Mouse (Mus musculus) forebrain, embryonic 10.5 days (tissue): ENCODE data around the gene Slc22a3. TPM values are rescaled to one million over a fixed set of nuclear protein-coding genes. Genes with fewer than 3 reads are reported as not detected.

Experiments used
- DNase-seq: peaks from one replicate; pipeline ENCODE4 v3.0.0-alpha.2; 2017; ENCODE audit warnings: low spot score; ENCODE audit errors: extremely low spot score
- H3K27ac ChIP-seq: fragments of 300-500 bp; sonication (generic); 2 replicates; pipeline ENCODE4 v1.5.1; 2016; ENCODE audit warnings: mild to moderate bottlenecking
- H3K27me3 ChIP-seq: fragments of 300-500 bp; sonication (generic); 2 replicates; pipeline ENCODE4 v1.6.1; 2016; ENCODE audit warnings: mild to moderate bottlenecking; ENCODE audit not compliant: poor library complexity, severe bottlenecking
- H3K36me3 ChIP-seq: fragments of 300-500 bp; sonication (generic); replicated peaks from 2 replicates; pipeline ENCODE4 v1.6.1; 2016; ENCODE audit warnings: mild to moderate bottlenecking, moderate library complexity
- H3K4me1 ChIP-seq: fragments of 300-500 bp; sonication (generic); 2 replicates; pipeline ENCODE4 v1.6.1; 2016
- H3K4me3 ChIP-seq: fragments of 300-500 bp; sonication (generic); 2 replicates; pipeline ENCODE4 v1.5.1; 2016; ENCODE audit warnings: mild to moderate bottlenecking, moderate library complexity
- H3K9me3 ChIP-seq: fragments of 300-500 bp; sonication (generic); 2 replicates; pipeline ENCODE4 v1.6.1; 2016; ENCODE audit warnings: mild to moderate bottlenecking, moderate library complexity
- WGBS: fragments of 180-500 bp; shearing (Covaris S2); methylation state at CpG from one replicate; pipeline ENCODE4 v1.1.7; 2016; 5-methylcytosine and 5-hydroxymethylcytosine counted together
- polyA plus RNA-seq: library from polyadenylated mRNA; unstranded; fragments of >200 nt; fragmentation: Nextera tagmentation; extraction: Ambion mirVana; gene quantifications from 2 replicates; pipeline ENCODE4 v1.2.1, GENCODE M21; 2016

Gene Slc22a3
- polyA plus RNA-seq, 1 experiment from 2014 or later, result 0.04 TPM

DNA sequence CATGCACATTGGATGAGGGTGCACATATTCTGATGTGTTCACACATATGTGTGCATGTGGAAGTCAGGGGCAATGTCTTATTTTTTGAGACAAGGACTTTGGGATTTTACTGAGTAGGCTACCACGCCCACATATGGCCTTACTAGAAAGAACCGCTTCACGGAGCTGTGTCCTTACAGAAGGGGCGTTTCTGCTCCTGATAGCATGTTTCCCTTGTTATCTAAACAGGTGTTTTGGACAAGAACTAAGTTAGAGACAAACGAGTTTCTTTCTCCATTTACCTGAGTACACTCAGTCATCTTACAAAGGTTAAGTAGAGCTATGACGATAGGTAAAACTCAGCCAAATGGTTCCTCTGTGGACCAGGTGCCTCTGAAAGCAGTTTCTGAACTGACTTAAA is 1.8 kb downstream of the Slc22a3 start:
- no peak for DNase-seq
- Histone ChIP-seq H3K27ac (no peak overlapping the region), H3K9me3 (no peaks in the 10 kb centered on the region), H3K4me1 (peaks cover 10% of the 10 kb centered on the region), H3K4me3 (no peak overlapping the region), H3K27me3 (peaks cover 65% of the 10 kb centered on the region), H3K36me3 (no peaks in the 10 kb centered on the region)
- WGBS, result 86% methylated on average over 6 of the region's 6 CpGs

DNA sequence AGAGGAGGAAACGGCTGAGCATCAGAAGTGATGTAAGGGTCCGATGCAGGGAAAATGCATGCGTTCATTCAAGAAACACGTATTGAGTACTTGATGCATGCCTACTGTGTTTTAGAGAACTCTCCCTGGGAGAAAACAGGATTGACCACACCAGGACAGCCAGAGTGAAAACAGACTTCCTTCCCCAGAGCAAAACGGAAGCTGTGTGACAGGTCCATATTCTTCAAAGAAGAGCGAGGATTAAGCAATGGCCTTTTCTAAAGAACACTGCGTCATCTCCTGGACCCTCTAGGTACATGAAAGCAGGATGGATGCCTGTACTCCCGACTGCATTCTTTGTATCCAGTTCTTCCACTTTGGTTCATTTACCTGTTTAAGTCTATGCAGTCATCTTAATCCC is 8.1 kb downstream of the Slc22a3 start:
- no peaks in the 10 kb centered on the region for H3K4me1 ChIP-seq
- H3K36me3 ChIP-seq, result no peaks in the 10 kb centered on the region
- H3K4me3 ChIP-seq, result no peak overlapping the region
- no peaks in the 10 kb centered on the region for H3K9me3 ChIP-seq
- peaks cover 9% of the 10 kb centered on the region for H3K27me3 ChIP-seq
- WGBS, result 88% methylated on average over 8 of the region's 8 CpGs
- DNase-seq, result no peak
- H3K27ac ChIP-seq, result no peak overlapping the region

DNA sequence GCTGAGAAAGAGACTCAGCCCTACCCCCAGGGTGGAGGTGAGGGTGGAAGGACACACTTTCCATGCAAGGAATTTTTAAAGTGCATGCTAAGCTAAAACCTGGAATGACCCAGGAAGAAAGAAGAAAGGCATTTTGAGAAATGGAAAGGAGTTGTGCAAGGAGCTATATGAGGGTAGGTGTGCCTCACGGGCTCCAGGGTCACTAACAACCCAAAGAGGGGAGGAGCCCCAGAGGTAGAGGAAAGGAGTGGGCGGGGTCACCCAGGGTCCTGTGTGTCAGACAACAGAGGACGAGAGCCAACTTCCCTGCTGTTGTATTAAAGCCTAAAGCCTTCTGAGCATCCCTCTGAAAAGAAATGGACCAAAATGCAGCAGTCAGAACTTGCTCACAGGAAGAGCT is 11.9 kb downstream of the Slc22a3 start:
- no peak overlapping the region for H3K4me3 ChIP-seq
- no peaks in the 10 kb centered on the region for H3K36me3 ChIP-seq
- 46% methylated on average over 3 of the region's 3 CpGs for WGBS
- H3K27ac ChIP-seq, result no peak overlapping the region
- H3K9me3 ChIP-seq, result no peaks in the 10 kb centered on the region
- no peaks in the 10 kb centered on the region for H3K27me3 ChIP-seq
- DNase-seq, result no peak
- H3K4me1 ChIP-seq, result no peaks in the 10 kb centered on the region

DNA sequence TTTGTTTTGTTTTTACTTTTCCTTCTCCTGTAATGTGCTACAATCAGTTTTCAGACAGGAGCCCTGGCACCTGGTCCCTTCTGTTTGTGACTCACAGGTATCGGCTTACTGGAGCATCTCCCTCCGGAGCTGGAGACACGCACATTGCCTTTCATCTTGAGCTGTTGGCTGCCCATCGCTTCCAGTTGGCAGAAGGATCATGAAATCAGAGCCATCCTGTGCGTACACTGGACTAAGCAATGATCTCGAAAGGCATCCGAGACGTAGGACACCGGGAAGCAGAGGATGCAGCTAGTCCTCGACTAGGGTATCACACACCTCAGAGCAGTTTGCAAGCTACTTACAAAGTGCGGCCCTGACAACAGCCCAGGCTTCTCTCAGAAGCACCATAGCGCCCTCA is 15.9 kb downstream of the Slc22a3 start:
- no peaks in the 10 kb centered on the region for H3K27me3 ChIP-seq
- 87% methylated on average over 12 of the region's 12 CpGs for WGBS
- DNase-seq, result no peak
- H3K4me3 ChIP-seq, result no peak overlapping the region
- no peaks in the 10 kb centered on the region for H3K4me1 ChIP-seq
- H3K27ac ChIP-seq, result no peak overlapping the region
- no peaks in the 10 kb centered on the region for H3K36me3 ChIP-seq
- no peaks in the 10 kb centered on the region for H3K9me3 ChIP-seq

DNA sequence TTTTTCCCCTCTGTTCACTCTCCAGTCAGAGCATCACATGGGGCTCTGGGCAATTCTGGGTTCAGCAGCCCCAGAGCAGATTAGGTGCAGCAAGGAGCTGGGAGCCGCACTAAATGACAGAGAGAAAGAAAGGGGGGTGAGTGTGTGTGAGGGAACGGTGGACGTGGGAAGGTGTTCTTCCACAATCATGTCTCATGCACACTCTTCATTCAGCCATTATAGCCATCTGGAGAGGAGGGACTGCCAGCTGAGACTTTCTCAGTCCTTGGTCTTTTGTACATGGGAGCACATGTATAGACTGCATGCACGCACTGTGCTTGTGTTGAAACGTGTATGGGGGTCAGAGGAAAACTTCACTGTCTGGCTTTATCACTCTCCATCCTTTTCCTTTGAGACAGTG is 17.6 kb downstream of the Slc22a3 start:
- no peak overlapping the region for H3K27ac ChIP-seq
- no peak for DNase-seq
- H3K36me3 ChIP-seq, result no peaks in the 10 kb centered on the region
- no peak overlapping the region for H3K4me3 ChIP-seq
- no peaks in the 10 kb centered on the region for H3K27me3 ChIP-seq
- WGBS, result 93% methylated on average over 5 of the region's 5 CpGs
- H3K4me1 ChIP-seq, result no peaks in the 10 kb centered on the region
- H3K9me3 ChIP-seq, result no peaks in the 10 kb centered on the region

DNA sequence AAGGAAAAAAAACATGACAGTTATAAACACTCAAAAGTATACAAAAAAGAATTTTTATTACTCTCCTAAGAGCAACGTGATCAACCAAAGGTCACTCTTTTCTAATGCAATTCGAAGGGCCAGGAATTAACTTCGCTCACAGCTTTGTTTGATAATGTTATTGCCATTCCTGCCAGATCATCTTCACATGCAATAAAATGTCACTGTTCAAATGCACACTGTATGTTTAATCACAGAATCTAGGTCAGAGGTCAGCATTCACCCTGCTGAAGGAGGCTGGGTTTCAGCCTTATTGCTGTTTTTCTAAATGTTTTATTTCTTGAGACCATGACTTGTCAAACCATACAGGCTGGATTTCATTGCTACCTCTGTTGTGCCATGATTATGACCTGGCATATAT is 21.8 kb downstream of the Slc22a3 start:
- H3K27me3 ChIP-seq, result no peaks in the 10 kb centered on the region
- no peak overlapping the region for H3K27ac ChIP-seq
- no peaks in the 10 kb centered on the region for H3K36me3 ChIP-seq
- no peak overlapping the region for H3K4me3 ChIP-seq
- WGBS, result 91% methylated on average over 3 of the region's 3 CpGs
- no peak for DNase-seq
- no peaks in the 10 kb centered on the region for H3K4me1 ChIP-seq
- no peaks in the 10 kb centered on the region for H3K9me3 ChIP-seq

DNA sequence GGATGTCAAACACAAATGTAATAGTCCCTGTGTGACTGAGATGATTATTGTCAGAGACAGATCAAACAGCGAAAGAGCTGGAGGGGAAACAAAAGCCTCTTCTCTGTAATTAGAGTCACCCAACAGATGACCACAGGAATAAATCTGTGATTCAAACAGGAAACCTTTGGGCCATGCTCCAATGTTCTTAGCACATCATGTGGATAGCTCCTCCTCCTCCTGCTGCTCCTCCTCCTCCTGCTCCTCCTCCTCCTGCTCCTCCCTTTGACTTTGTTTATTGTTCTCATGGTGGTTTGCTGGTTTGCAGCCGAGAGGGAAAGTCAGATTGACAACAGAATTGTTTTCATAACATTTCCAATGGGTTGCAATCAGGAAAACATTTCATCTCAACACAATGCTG is 28.1 kb downstream of the Slc22a3 start:
- Histone ChIP-seq H3K9me3 (no peaks in the 10 kb centered on the region), H3K4me1 (no peaks in the 10 kb centered on the region), H3K4me3 (no peak overlapping the region), H3K36me3 (no peaks in the 10 kb centered on the region), H3K27ac (no peak overlapping the region), H3K27me3 (no peaks in the 10 kb centered on the region)
- no peak for DNase-seq
- WGBS, result 50% methylated on average over 2 of the region's 2 CpGs

DNA sequence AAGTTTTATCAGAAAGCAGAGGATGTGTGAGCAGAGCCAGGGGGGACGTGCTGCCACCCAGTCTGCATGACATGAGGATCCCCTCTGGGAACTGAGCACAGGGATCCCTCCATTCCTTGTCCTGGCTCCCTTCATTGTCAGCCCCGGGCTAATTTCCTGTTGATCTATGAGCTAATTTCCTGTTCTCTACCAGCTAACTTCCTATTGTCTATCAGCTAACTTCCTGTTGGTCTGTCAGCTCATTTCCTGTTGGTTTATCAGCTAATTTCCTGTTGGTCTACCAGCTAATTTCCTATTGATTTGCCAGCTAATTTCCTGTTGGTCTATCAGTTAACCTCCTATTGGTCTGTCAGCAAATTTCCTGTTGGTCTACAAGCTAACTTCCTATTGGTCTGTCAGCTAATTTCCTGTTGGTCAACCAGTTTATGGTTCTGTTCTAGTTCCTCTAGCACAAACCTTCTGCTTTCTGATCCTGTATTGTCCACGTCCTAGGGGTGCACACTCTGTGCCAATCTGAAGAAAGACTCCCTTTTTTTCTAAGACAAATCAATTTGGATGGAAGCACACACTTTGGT is 32.9 kb downstream of the Slc22a3 start:
- Histone ChIP-seq H3K27ac (no peak overlapping the region), H3K9me3 (no peaks in the 10 kb centered on the region), H3K27me3 (no peaks in the 10 kb centered on the region), H3K4me3 (no peak overlapping the region), H3K36me3 (no peaks in the 10 kb centered on the region), H3K4me1 (no peaks in the 10 kb centered on the region)
- WGBS, result 74% methylated on average over 3 of the region's 3 CpGs
- DNase-seq, result no peak

DNA sequence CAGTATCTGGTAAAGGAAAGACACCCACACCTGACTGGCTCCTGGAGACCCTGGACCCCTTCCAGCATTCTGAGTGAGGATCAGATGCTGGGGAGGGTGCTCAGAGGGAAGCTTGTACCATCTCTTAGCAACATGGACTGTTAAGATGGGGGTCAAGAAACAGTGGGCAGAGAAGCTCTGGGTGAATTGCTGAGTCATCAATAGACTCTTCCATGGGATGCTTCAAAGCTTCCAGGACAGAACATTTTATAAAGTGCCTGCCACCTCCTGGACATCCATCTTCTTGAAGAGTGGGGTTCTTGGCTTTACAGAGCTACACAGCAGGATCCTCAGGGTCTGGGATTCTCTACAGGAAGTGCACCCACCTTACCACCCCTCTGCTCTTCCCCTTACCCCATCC is 35.0 kb downstream of the Slc22a3 start:
- H3K27ac ChIP-seq, result no peak overlapping the region
- H3K27me3 ChIP-seq, result no peaks in the 10 kb centered on the region
- H3K36me3 ChIP-seq, result no peaks in the 10 kb centered on the region
- H3K4me1 ChIP-seq, result no peaks in the 10 kb centered on the region
- H3K9me3 ChIP-seq, result no peaks in the 10 kb centered on the region
- DNase-seq, result no peak
- no peak overlapping the region for H3K4me3 ChIP-seq

DNA sequence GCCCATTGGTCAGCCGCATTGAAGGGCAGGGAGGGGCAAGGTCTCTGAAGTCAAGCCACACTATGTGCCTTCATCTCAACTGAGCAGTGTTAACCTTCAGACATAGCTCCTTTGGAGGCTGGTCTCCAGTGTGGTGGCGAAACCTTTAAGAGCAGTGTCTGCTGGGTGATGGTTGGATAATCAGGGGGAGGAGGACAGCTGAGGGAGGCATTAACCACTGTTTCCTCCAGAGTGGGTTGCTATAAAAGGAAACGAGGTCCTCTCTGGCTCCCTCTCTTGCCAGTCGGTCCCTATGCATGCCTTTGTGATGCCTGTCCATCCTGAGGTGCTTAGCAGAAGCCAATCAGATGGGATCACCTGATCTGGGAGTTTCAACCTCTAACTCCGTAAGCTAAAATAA is 38.8 kb downstream of the Slc22a3 start:
- no peak for DNase-seq
- Histone ChIP-seq H3K36me3 (no peaks in the 10 kb centered on the region), H3K9me3 (no peaks in the 10 kb centered on the region), H3K27me3 (no peaks in the 10 kb centered on the region; the same call in 1 of the 2 replicates), H3K27ac (no peak overlapping the region), H3K4me1 (no peaks in the 10 kb centered on the region), H3K4me3 (no peak overlapping the region)
- WGBS, result 77% methylated on average over 5 of the region's 5 CpGs

DNA sequence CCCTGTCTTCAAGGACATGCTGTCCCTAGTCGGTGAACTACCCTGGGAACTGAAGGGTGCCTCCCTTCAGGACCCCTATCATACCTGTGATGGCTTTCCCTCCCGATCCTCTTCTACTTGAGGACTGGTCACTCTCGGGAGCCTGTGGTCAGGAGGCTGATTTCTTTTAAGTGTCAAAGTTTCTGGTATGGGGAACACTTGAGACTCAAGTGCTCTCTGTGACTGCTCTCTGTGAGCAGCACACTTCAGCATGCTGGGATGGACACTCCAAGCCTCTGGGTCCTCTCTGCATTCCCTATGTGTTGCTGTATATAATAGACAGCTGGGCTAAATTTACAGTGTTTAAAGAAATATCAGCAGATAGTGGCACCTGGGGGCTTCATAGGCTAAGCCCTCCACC is 39.9 kb downstream of the Slc22a3 start:
- 85% methylated on average over 3 of the region's 3 CpGs for WGBS
- Histone ChIP-seq H3K9me3 (no peaks in the 10 kb centered on the region), H3K4me3 (no peak overlapping the region), H3K27me3 (no peaks in the 10 kb centered on the region; the same call in 1 of the 2 replicates), H3K36me3 (no peaks in the 10 kb centered on the region), H3K27ac (no peak overlapping the region), H3K4me1 (no peaks in the 10 kb centered on the region)
- DNase-seq, result no peak

DNA sequence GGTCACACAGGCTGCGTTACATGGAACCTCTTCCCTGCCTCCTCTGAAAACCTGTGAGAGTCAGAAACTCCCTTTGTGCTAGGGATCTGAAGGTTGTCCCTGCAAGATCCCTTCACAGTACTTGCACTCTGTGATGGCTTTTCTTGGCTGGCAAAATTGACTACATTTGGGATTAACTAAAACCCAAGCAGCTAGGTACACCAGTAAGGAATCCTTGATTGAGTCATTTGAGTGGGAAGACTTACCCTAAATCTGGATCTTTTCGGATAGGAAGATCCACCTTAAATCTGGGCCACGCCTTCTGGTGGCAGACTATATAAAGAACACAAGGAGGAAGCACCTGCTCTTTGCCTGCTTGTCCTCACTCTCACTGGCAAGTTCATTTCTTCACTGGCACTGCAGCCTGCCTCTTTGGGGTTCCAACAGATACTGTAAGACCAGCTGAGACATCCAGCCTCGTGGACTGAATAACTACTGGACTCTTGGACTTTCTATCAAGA is 41.0 kb downstream of the Slc22a3 start:
- no peak overlapping the region for H3K27ac ChIP-seq
- 83% methylated on average over 4 of the region's 4 CpGs for WGBS
- H3K4me3 ChIP-seq, result no peak overlapping the region

DNA sequence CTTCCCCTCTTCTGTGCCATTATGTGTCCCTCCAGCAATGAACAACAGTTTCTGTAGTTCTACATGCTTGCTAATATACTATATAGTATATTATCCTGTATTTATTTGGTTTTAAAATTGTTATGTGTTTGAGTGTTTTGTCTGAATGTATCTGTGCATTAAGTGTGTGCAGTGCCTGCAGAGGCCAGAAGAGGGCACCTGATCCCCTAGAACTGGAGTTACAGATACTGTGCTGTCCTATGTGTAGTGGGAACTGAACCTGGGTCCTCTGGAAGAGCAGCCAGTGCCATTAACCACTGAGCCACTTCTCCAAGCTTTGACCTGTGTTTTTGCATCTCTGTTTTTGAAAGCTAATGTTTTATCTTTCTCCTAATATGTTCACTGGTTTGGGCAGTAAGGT is 46.3 kb downstream of the Slc22a3 start:
- no peaks in the 10 kb centered on the region for H3K9me3 ChIP-seq
- DNase-seq, result no peak
- H3K27ac ChIP-seq, result no peak overlapping the region
- H3K4me3 ChIP-seq, result no peak overlapping the region
- H3K27me3 ChIP-seq, result no peaks in the 10 kb centered on the region; the same call in 1 of the 2 replicates
- no peaks in the 10 kb centered on the region for H3K4me1 ChIP-seq
- no peaks in the 10 kb centered on the region for H3K36me3 ChIP-seq

More for the DNA sequence above, 41.0 kb downstream of the Slc22a3 start:
- DNase-seq, result no peak
- no peaks in the 10 kb centered on the region; the same call in 1 of the 2 replicates for H3K27me3 ChIP-seq
- no peaks in the 10 kb centered on the region for H3K9me3 ChIP-seq
- H3K4me1 ChIP-seq, result no peaks in the 10 kb centered on the region
- no peaks in the 10 kb centered on the region for H3K36me3 ChIP-seq
